Mouse (Mus musculus) inflammation-experienced regulatory T-cells (primary cell): ENCODE data around the gene Slc2a6. TPM values are rescaled to one million over a fixed set of nuclear protein-coding genes. Genes with fewer than 3 reads are reported as not detected.

Experiments used
- polyA plus RNA-seq, 2 experiments: library from polyadenylated mRNA; unstranded; fragments of 100-300 nt; shearing (Covaris generic); gene quantifications; one replicate each; pipeline ENCODE4 v1.2.1; 2017

The Slc2a6 gene
- polyA plus RNA-seq, result 1 to 10 TPM in 1 of 2 experiments, under 1 TPM in 1; 0.94 to 1.4 TPM

GRCm38 (mm10) chr2:27027618-27028436 is at the start of gene Slc2a6:
Slc2a6 (minus strand) TSS chr2:27027998.

GRCm38 (mm10) chr2:27071978-27072377 is 44.2 kb upstream of the Slc2a6 start, which contains the start of gene Mymk:
Mymk (minus strand) TSS chr2:27072179.

GRCm38 (mm10) chr2:27009714-27010244 is 18.0 kb downstream of the Slc2a6 start, which contains the start of gene Cacfd1:
Cacfd1 (plus strand) TSS chr2:27009926.

GRCm38 (mm10) chr2:26973116-26973515 is 54.7 kb downstream of the Slc2a6 start, which contains the start of gene Adamts13:
Adamts13 (plus strand) TSS chr2:26973416.

Other genes with a start within 250 kb of the Slc2a6 start
- under 1 TPM; 0.08 to 0.67 TPM for gene Abo, start 163.0 kb downstream of the Slc2a6 start, polyA plus RNA-seq
- gene Surf6, start 125.1 kb downstream of the Slc2a6 start, polyA plus RNA-seq, result 10 to 100 TPM; 41.5 to 56.3 TPM
- gene Med22, start 117.3 kb downstream of the Slc2a6 start, polyA plus RNA-seq, result 10 to 100 TPM; 24.8 to 38.2 TPM
- gene Rpl7a, start 117.2 kb downstream of the Slc2a6 start, polyA plus RNA-seq, result 100 to 1,000 TPM; 214 to 236 TPM
- gene Surf2, start 111.6 kb downstream of the Slc2a6 start, polyA plus RNA-seq, result 10 to 100 TPM; 62.2 to 82.9 TPM
- 100 to 1,000 TPM; 104 to 108 TPM for gene Surf1, start 111.5 kb downstream of the Slc2a6 start, polyA plus RNA-seq
- gene Surf4, start 94.1 kb downstream of the Slc2a6 start, polyA plus RNA-seq, result 100 to 1,000 TPM; 154 to 155 TPM
- under 1 TPM; 0.59 to 0.81 TPM for gene Stkld1, start 94.0 kb downstream of the Slc2a6 start, polyA plus RNA-seq
- gene Rexo4, start 63.6 kb downstream of the Slc2a6 start, polyA plus RNA-seq, result 10 to 100 TPM; 68.1 to 86.2 TPM
- gene Adamts13, start 54.6 kb downstream of the Slc2a6 start, polyA plus RNA-seq, result under 1 TPM; 0.08 to 0.23 TPM
- 10 to 100 TPM; 34.4 to 34.7 TPM for gene Cacfd1, start 18.1 kb downstream of the Slc2a6 start, polyA plus RNA-seq
- gene Mymk, start 44.2 kb upstream of the Slc2a6 start, polyA plus RNA-seq, result under 1 TPM in 1 of 2 experiments, not detected in 1; 0.23 TPM
- under 1 TPM; 0.19 to 0.77 TPM for gene Adamtsl2, start 51.4 kb upstream of the Slc2a6 start, polyA plus RNA-seq
- under 1 TPM in 1 of 2 experiments, not detected in 1; 0.34 TPM for gene Fam163b, start 114.5 kb upstream of the Slc2a6 start, polyA plus RNA-seq
- 1 to 10 TPM in 1 of 2 experiments, not detected in 1; 1.0 TPM for gene Dbh, start 137.2 kb upstream of the Slc2a6 start, polyA plus RNA-seq
- 10 to 100 TPM in 1 of 2 experiments, 1 to 10 TPM in 1; 3.3 to 11.3 TPM for gene Sardh, start 220.3 kb upstream of the Slc2a6 start, polyA plus RNA-seq